Mouse (Mus musculus) heart, embryonic 12.5 days (tissue): Measurements from ENCODE around the gene Prkn. TPM values are rescaled to one million over a fixed set of nuclear protein-coding genes. Genes with fewer than 3 reads are reported as not detected.
A peak's percentile ranks its signal among the peaks of the same experiment; 100 is the strongest.
"Not testable (repeated sequence)": the region's sequence is repeated elsewhere in the genome, so short reads cannot be mapped to it uniquely, and the experiment has no call there.

Source experiments
- ATAC-seq: fragments of 200-750 bp; cut with Nextera tagmentation; 2 replicates; pipeline ENCODE4 v1.8.0; 2017; ENCODE audit warnings: moderate TSS enrichment, moderate library complexity; ENCODE audit not compliant: insufficient number of reproducible peaks, low FRiP score
- H3K27ac ChIP-seq: fragments of 300-500 bp; sonication (generic); 2 replicates; pipeline ENCODE4 v1.5.1; 2016; ENCODE audit warnings: mild to moderate bottlenecking, moderate library complexity; ENCODE audit not compliant: poor library complexity, severe bottlenecking
- H3K27me3 ChIP-seq: fragments of 300-500 bp; sonication (generic); replicated peaks from 2 replicates; pipeline ENCODE4 v1.6.1; 2016; ENCODE audit warnings: mild to moderate bottlenecking, moderate library complexity
- H3K36me3 ChIP-seq: fragments of 300-500 bp; sonication (generic); 2 replicates; pipeline ENCODE4 v1.6.1; 2016; ENCODE audit warnings: mild to moderate bottlenecking, moderate library complexity
- H3K4me1 ChIP-seq: fragments of 300-500 bp; sonication (generic); replicated peaks from 2 replicates; pipeline ENCODE4 v1.6.1; 2016; ENCODE audit warnings: mild to moderate bottlenecking
- H3K4me2 ChIP-seq: fragments of 300-500 bp; sonication (generic); 2 replicates; pipeline ENCODE4 v1.6.1; 2016; ENCODE audit warnings: mild to moderate bottlenecking, moderate library complexity
- H3K4me3 ChIP-seq: fragments of 300-500 bp; sonication (generic); 2 replicates; pipeline ENCODE4 v1.5.1; 2016; ENCODE audit warnings: mild to moderate bottlenecking
- H3K9ac ChIP-seq: fragments of 300-500 bp; sonication (generic); 2 replicates; pipeline ENCODE4 v1.6.1; 2016; ENCODE audit warnings: mild to moderate bottlenecking, moderate library complexity
- H3K9me3 ChIP-seq: fragments of 300-500 bp; sonication (generic); replicated peaks from 2 replicates; pipeline ENCODE4 v1.6.1; 2016; ENCODE audit warnings: mild to moderate bottlenecking, moderate library complexity
- WGBS: fragments of 180-500 bp; shearing (Covaris S2); methylation state at CpG from one replicate; pipeline ENCODE4 v1.1.7; 2016; 5-methylcytosine and 5-hydroxymethylcytosine counted together
- polyA plus RNA-seq: library from polyadenylated mRNA; unstranded; fragments of >200 nt; fragmentation: Nextera tagmentation; extraction: Ambion mirVana; gene quantifications from 2 replicates; pipeline ENCODE4 v1.2.1, GENCODE M21; 2016

The Prkn gene
- polyA plus RNA-seq, 1 experiment from 2014 or later, result 1.5 TPM

GRCm38 (mm10) chr17:11988110-11988837 lies 1148.1 kb downstream of the Prkn start:
- H3K4me3 ChIP-seq, result no peak overlapping the region
- H3K9me3 ChIP-seq, result no peaks in the 10 kb centered on the region
- H3K4me2 ChIP-seq, result peak overlapping the region; percentile 27
- H3K4me1 ChIP-seq, result peaks cover 16% of the 10 kb centered on the region
- WGBS, result 39% methylated on average over 14 of the region's 14 CpGs
- peak overlapping the region; percentile 43 for H3K27ac ChIP-seq
- H3K9ac ChIP-seq, result no peak overlapping the region
- peak; percentile 83 for ATAC-seq
- no peaks in the 10 kb centered on the region for H3K36me3 ChIP-seq
- H3K27me3 ChIP-seq, result peaks cover 2% of the 10 kb centered on the region; the same call in 1 of the 2 replicates

DNA sequence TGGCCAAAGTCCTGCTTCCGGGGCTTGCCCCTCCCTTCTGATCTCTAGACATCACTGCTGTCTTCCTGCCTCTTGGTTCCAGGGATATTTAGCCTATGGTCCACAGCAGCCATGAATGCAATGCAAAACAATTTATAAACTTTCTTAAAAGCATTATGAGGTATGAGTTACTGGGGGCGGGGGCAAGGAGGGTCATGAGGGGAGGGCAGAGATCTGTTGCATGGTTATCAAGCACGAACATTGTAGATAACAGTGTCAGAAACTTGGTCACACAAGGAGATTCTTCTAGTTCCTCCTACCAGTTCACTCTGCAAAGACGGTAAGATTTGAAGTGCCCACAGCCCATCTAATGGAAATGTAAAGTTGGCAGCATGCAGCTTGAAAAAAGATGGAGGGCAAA lies 1149.1 kb downstream of the Prkn start:
- peaks cover 16% of the 10 kb centered on the region for H3K4me1 ChIP-seq
- H3K27me3 ChIP-seq, result peaks cover 6% of the 10 kb centered on the region; the same call in 1 of the 2 replicates
- ATAC-seq, result no peak
- H3K4me3 ChIP-seq, result no peak overlapping the region
- no peak overlapping the region for H3K9ac ChIP-seq
- H3K9me3 ChIP-seq, result no peaks in the 10 kb centered on the region
- no peak overlapping the region for H3K27ac ChIP-seq
- H3K4me2 ChIP-seq, result no peak overlapping the region
- H3K36me3 ChIP-seq, result no peaks in the 10 kb centered on the region
- WGBS, result 75% methylated on average over 4 of the region's 4 CpGs

GRCm38 (mm10) chr17:11990386-11991087 lies 1150.4 kb downstream of the Prkn start:
- 85% methylated on average over 11 of the region's 11 CpGs for WGBS
- peaks cover 16% of the 10 kb centered on the region for H3K4me1 ChIP-seq
- H3K27ac ChIP-seq, result no peak overlapping the region
- peaks cover 12% of the 10 kb centered on the region; the same call in 1 of the 2 replicates for H3K27me3 ChIP-seq
- no peak overlapping the region for H3K9ac ChIP-seq
- H3K4me2 ChIP-seq, result no peak overlapping the region
- no peaks in the 10 kb centered on the region for H3K36me3 ChIP-seq
- H3K4me3 ChIP-seq, result no peak overlapping the region
- ATAC-seq, result no peak
- no peaks in the 10 kb centered on the region for H3K9me3 ChIP-seq

GRCm38 (mm10) chr17:11993249-11993648 lies 1153.1 kb downstream of the Prkn start:
- no peak for ATAC-seq
- WGBS, result 31% methylated on average over 8 of the region's 8 CpGs

DNA sequence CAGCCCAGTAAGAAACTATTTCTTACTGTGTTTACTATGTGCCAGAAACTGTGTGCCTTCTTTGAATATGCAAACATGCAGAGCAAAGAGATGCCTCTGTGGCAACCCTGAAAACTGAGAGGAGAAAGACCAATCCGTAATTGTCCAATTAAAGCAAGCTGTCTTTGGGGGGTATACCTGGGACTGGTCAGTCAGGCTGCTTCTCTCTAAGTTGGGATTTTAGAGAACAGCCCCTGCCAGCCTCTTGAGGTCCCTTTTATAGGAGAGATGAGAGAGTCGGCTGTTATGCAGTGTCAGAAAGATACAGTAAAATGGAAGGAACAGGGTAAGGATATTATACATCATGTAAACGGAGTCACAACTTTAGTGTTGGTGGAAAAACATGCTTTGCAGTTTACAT lies 1154.1 kb downstream of the Prkn start:
- no peak overlapping the region for H3K4me3 ChIP-seq
- ATAC-seq, result no peak
- 74% methylated on average over 3 of the region's 3 CpGs for WGBS
- no peak overlapping the region for H3K27ac ChIP-seq
- no peaks in the 10 kb centered on the region for H3K9me3 ChIP-seq
- H3K27me3 ChIP-seq, result peaks cover 12% of the 10 kb centered on the region; the same call in 1 of the 2 replicates
- H3K9ac ChIP-seq, result no peak overlapping the region
- H3K36me3 ChIP-seq, result no peaks in the 10 kb centered on the region
- no peak overlapping the region for H3K4me2 ChIP-seq
- H3K4me1 ChIP-seq, result peaks cover 7% of the 10 kb centered on the region

More at GRCm38 (mm10) chr17:11993249-11993648, 1153.1 kb downstream of the Prkn start:
- Histone ChIP-seq H3K4me3 (no peak overlapping the region), H3K36me3 (no peaks in the 10 kb centered on the region), H3K9ac (no peak overlapping the region), H3K4me1 (peaks cover 17% of the 10 kb centered on the region), H3K27me3 (peaks cover 12% of the 10 kb centered on the region; the same call in 1 of the 2 replicates), H3K27ac (no peak overlapping the region), H3K4me2 (no peak overlapping the region), H3K9me3 (no peaks in the 10 kb centered on the region)

- H3K27me3 ChIP-seq, result peaks cover 12% of the 10 kb centered on the region; the same call in 1 of the 2 replicates
- not testable (repeated sequence) for ATAC-seq, H3K36me3 ChIP-seq, H3K9me3 ChIP-seq, H3K4me1 ChIP-seq, H3K4me2 ChIP-seq, H3K27ac ChIP-seq, H3K9ac ChIP-seq, H3K4me3 ChIP-seq
- 67% methylated on average over 3 of the region's 3 CpGs for WGBS
These were observed 1154.6 kb downstream of the Prkn start for GRCm38 (mm10) chr17:11994754-11995153.

- Histone ChIP-seq H3K27me3 (peaks cover 10% of the 10 kb centered on the region; the same call in 1 of the 2 replicates), H3K27ac (no peak overlapping the region), H3K4me3 (no peak overlapping the region), H3K36me3 (no peaks in the 10 kb centered on the region), H3K4me2 (no peak overlapping the region), H3K4me1 (peaks cover 6% of the 10 kb centered on the region), H3K9me3 (no peaks in the 10 kb centered on the region), H3K9ac (no peak overlapping the region)
- ATAC-seq, result no peak
- 83% methylated on average over 3 of the region's 3 CpGs for WGBS
These were observed 1155.3 kb downstream of the Prkn start for GRCm38 (mm10) chr17:11995522-11995921.

- 14% methylated on average over 9 of the region's 9 CpGs for WGBS
- no peak overlapping the region for H3K27ac ChIP-seq
- no peak overlapping the region for H3K9ac ChIP-seq
- no peaks in the 10 kb centered on the region for H3K9me3 ChIP-seq
- ATAC-seq, result 0 out of 2 replicates have a peak, but pooled peaks have one; percentile 25
- H3K4me1 ChIP-seq, result peaks cover 6% of the 10 kb centered on the region
- no peak overlapping the region for H3K4me3 ChIP-seq
- peaks cover 10% of the 10 kb centered on the region; the same call in 1 of the 2 replicates for H3K27me3 ChIP-seq
- peak overlapping the region; percentile 32 for H3K4me2 ChIP-seq
- H3K36me3 ChIP-seq, result no peaks in the 10 kb centered on the region
These were observed 1156.1 kb downstream of the Prkn start for GRCm38 (mm10) chr17:11996311-11996710.

- no peak overlapping the region for H3K4me2 ChIP-seq
- 0 out of 2 replicates have a peak, but pooled peaks cover 2% of the 10 kb centered on the region for H3K27me3 ChIP-seq
- no peak overlapping the region for H3K9ac ChIP-seq
- H3K4me3 ChIP-seq, result no peak overlapping the region
- peaks cover 6% of the 10 kb centered on the region for H3K4me1 ChIP-seq
- H3K9me3 ChIP-seq, result no peaks in the 10 kb centered on the region
- H3K27ac ChIP-seq, result no peak overlapping the region
- no peaks in the 10 kb centered on the region for H3K36me3 ChIP-seq
- ATAC-seq, result no peak
- 68% methylated on average over 9 of the region's 9 CpGs for whole genome bisulfite sequencing
These were observed 1160.1 kb downstream of the Prkn start for GRCm38 (mm10) chr17:12000285-12000684.

DNA sequence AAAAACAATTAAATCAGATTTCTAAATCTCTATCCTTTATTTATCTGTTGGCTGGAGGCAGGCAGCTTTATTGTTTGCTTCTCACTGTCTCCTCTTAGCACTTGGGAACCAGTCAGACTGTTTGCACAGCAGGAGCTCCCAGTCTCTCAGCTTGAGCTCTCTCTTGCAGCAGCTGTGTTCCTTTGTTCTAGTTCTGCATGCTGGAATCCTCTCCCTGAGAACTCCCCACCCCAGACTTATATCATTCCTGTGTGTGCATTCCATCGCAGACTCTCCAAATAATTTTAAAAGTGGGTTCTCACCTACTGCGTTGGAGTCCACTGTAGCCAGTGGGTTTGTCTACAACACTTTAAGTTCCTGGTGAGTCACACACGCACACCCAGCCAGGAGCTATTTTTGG lies 1181.1 kb downstream of the Prkn start:
- Histone ChIP-seq H3K4me2 (no peak overlapping the region), H3K9ac (no peak overlapping the region), H3K9me3 (peaks cover 5% of the 10 kb centered on the region), H3K4me1 (no peaks in the 10 kb centered on the region), H3K27me3 (no peaks in the 10 kb centered on the region), H3K27ac (no peak overlapping the region), H3K4me3 (no peak overlapping the region), H3K36me3 (no peaks in the 10 kb centered on the region)
- WGBS, result 43% methylated on average over 3 of the region's 3 CpGs
- ATAC-seq, result no peak

GRCm38 (mm10) chr17:12029362-12029761 lies 1189.2 kb downstream of the Prkn start:
- no peak overlapping the region for H3K9ac ChIP-seq
- no peak overlapping the region for H3K4me2 ChIP-seq
- H3K9me3 ChIP-seq, result no peaks in the 10 kb centered on the region; the same call in 1 of the 2 replicates
- no peak for ATAC-seq
- H3K4me3 ChIP-seq, result no peak overlapping the region
- H3K36me3 ChIP-seq, result no peaks in the 10 kb centered on the region
- H3K4me1 ChIP-seq, result peaks cover 24% of the 10 kb centered on the region
- H3K27me3 ChIP-seq, result peaks cover 17% of the 10 kb centered on the region
- no peak overlapping the region for H3K27ac ChIP-seq
- WGBS, result 55% methylated on average over 5 of the region's 5 CpGs
